Mouse (Mus musculus): ENCODE data around the gene Pax2. TPM values are rescaled to one million over a fixed set of nuclear protein-coding genes. Genes with fewer than 3 reads are reported as not detected.

Gene Pax2
- total RNA-seq (2014; rRNA removed) (0.28 and 0.77 TPM in 2 replicates), polyA plus RNA-seq (2015; fragmentation: Nextera tagmentation; extraction: Ambion mirVana) (0.19 and 0.21 TPM in 2 replicates)

GRCm38 (mm10) chr19:44755693-44756420, at the start of gene Pax2:
TSS of gene Pax2 (plus strand) at chr19:44756045.
- 0% methylated on average over 52 of the region's 52 CpGs for WGBS
- H3K9ac ChIP-seq (replicated peaks; ENCODE audit: low read length, poor library complexity, severe bottlenecking), result no peak within 1 kb of the TSS
- no peak for TF ChIP-seq CTCF (IDR thresholded peaks at IDR 0.05)
- H3K4me2 ChIP-seq (ENCODE audit: low read depth, low read length, poor library complexity, severe bottlenecking), result peak within 1 kb of the TSS; percentile 32
- no peaks in the 10 kb centered on the region for H3K9me3 ChIP-seq (ENCODE audit: low read length)
- H3K4me1 ChIP-seq (ENCODE audit: insufficient read depth, low read length), result no peaks in the 10 kb centered on the region
- DNase-seq (ENCODE audit: low spot score), result no peak
- H3K27ac ChIP-seq (ENCODE audit: low read depth, low read length), result no peak within 1 kb of the TSS
- H3K27me3 ChIP-seq (ENCODE audit: insufficient read depth, low read length), result peaks cover 85% of the 10 kb centered on the region
- peak within 1 kb of the TSS; percentile 23 for H3K4me3 ChIP-seq (ENCODE audit: low read depth, low read length)
- ATAC-seq (ENCODE audit: low FRiP score), result no peak
- H3K36me3 ChIP-seq (ENCODE audit: insufficient read depth, low read length), result no peaks in the 10 kb centered on the region

DNA sequence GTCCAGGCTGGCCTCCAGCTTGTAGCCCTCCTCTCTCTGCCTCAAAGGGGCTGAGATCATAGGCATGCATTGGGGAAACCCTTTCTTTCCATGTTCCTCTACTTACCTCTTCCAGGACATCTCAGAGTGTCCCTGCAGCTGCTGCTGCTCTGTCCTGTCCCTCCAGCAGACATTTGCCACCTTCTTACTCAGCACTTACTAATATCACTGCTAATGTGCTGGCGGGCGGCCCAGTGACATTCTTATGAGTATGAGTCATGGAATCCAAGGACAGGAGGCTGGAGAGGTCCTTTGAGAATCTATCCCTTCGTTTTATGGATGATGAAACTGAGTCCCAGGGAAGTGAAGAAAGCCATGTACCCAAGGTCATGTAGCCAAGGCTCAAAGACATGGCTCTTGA, 47.0 kb upstream of the Pax2 start:
- no peak overlapping the region for H3K4me2 ChIP-seq (ENCODE audit: low read depth, low read length, poor library complexity, severe bottlenecking)
- ATAC-seq (ENCODE audit: low FRiP score) (no peak), DNase-seq (ENCODE audit: low spot score) (no peak)
- H3K27ac ChIP-seq (ENCODE audit: low read depth, low read length), result no peak overlapping the region
- H3K9me3 ChIP-seq (ENCODE audit: low read length), result no peaks in the 10 kb centered on the region
- 78% methylated on average over 3 of the region's 3 CpGs for WGBS
- no peak for TF ChIP-seq CTCF (IDR thresholded peaks at IDR 0.05)
- H3K4me1 ChIP-seq (ENCODE audit: insufficient read depth, low read length), result no peaks in the 10 kb centered on the region
- H3K36me3 ChIP-seq (ENCODE audit: insufficient read depth, low read length), result no peaks in the 10 kb centered on the region
- H3K27me3 ChIP-seq (ENCODE audit: insufficient read depth, low read length), result peaks cover 13% of the 10 kb centered on the region; the same call in 1 of the 2 replicates
- H3K9ac ChIP-seq (replicated peaks; ENCODE audit: low read length, poor library complexity, severe bottlenecking), result no peak overlapping the region
- no peak overlapping the region for H3K4me3 ChIP-seq (ENCODE audit: low read depth, low read length)

GRCm38 (mm10) chr19:44716731-44717600, 38.9 kb upstream of the Pax2 start:
- no peak for TF ChIP-seq CTCF (IDR thresholded peaks at IDR 0.05)
- no peak overlapping the region for H3K27ac ChIP-seq (ENCODE audit: low read depth, low read length)
- no peak overlapping the region for H3K4me3 ChIP-seq (ENCODE audit: low read depth, low read length)
- DNase-seq (ENCODE audit: low spot score), result no peak
- ATAC-seq (ENCODE audit: low FRiP score), result no peak
- H3K27me3 ChIP-seq (ENCODE audit: insufficient read depth, low read length), result peaks cover 47% of the 10 kb centered on the region
- WGBS, result 57% methylated on average over 22 of the region's 22 CpGs
- no peaks in the 10 kb centered on the region for H3K36me3 ChIP-seq (ENCODE audit: insufficient read depth, low read length)
- no peak overlapping the region for H3K9ac ChIP-seq (replicated peaks; ENCODE audit: low read length, poor library complexity, severe bottlenecking)
- H3K9me3 ChIP-seq (ENCODE audit: low read length), result no peaks in the 10 kb centered on the region
- no peak overlapping the region for H3K4me2 ChIP-seq (ENCODE audit: low read depth, low read length, poor library complexity, severe bottlenecking)
- no peaks in the 10 kb centered on the region for H3K4me1 ChIP-seq (ENCODE audit: insufficient read depth, low read length)

DNA sequence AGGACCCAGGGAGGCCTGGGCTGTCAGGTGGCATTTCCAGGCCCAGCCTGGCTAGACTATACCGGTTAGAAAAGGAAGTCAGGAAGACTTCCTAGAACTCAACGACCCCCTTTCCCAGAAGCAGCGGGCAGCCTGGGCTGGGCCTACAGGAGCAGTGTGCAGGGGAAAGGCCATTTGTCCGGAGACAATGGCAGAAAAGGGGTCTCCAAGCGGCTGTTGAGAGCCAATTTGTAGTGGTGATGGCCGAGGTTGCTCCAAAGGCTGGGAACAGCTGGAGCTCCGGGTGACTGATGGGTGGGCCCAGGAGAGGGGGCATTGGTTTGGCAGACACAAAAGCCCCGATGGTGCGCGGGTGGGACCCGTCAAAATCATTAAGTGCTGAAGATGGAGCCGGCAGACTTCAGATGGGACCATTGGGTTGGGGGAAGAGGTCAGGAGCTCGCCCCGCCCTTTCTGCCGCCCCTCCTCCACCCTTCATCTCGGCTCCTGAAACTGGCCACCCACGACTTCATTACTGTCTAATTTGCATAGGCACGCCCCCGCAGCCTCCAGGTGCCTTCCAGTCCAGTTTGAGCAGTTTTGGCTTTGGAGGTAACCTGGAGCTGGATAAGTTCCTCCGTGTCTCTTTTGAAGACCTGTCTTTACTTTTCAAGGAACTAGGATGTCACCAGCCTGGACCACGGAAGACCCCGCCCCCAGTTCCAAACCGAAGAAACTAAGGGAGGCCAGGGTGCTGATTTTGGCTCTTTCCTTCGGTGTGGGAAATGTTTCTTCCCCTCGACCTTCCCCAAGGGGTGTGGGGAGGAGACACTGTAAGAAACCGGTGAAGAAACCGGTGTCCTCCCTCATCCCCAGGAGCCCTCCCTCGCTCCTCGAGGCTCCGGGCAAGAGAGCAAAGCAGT, 36.3 kb upstream of the Pax2 start:
- 6% methylated on average over 30 of the region's 30 CpGs for WGBS
- 0 out of 2 replicates have a peak, but pooled peaks have one; percentile 16 for ATAC-seq (ENCODE audit: low FRiP score)
- Histone ChIP-seq H3K9me3 (ENCODE audit: low read length) (no peaks in the 10 kb centered on the region), H3K4me3 (ENCODE audit: low read depth, low read length) (peak overlapping the region; percentile 32), H3K4me2 (ENCODE audit: low read depth, low read length, poor library complexity, severe bottlenecking) (peak overlapping the region; percentile 66), H3K36me3 (ENCODE audit: insufficient read depth, low read length) (no peaks in the 10 kb centered on the region), H3K27ac (ENCODE audit: low read depth, low read length) (no peak overlapping the region), H3K9ac (replicated peaks; ENCODE audit: low read length, poor library complexity, severe bottlenecking) (no peak overlapping the region), H3K4me1 (ENCODE audit: insufficient read depth, low read length) (peaks cover 3% of the 10 kb centered on the region; the same call in 1 of the 2 replicates), H3K27me3 (ENCODE audit: insufficient read depth, low read length) (peaks cover 59% of the 10 kb centered on the region)
- DNase-seq (ENCODE audit: low spot score), result no peak
- no peak for TF ChIP-seq CTCF (IDR thresholded peaks at IDR 0.05)

GRCm38 (mm10) chr19:44720194-44720521, 35.7 kb upstream of the Pax2 start:
- Histone ChIP-seq H3K27me3 (ENCODE audit: insufficient read depth, low read length) (peaks cover 60% of the 10 kb centered on the region), H3K9ac (replicated peaks; ENCODE audit: low read length, poor library complexity, severe bottlenecking) (no peak overlapping the region; the same call in 1 of the 2 replicates), H3K4me2 (ENCODE audit: low read depth, low read length, poor library complexity, severe bottlenecking) (peak overlapping the region; percentile 66), H3K9me3 (ENCODE audit: low read length) (no peaks in the 10 kb centered on the region), H3K4me1 (ENCODE audit: insufficient read depth, low read length) (peaks cover 3% of the 10 kb centered on the region; the same call in 1 of the 2 replicates), H3K36me3 (ENCODE audit: insufficient read depth, low read length) (no peaks in the 10 kb centered on the region), H3K27ac (ENCODE audit: low read depth, low read length) (no peak overlapping the region), H3K4me3 (ENCODE audit: low read depth, low read length) (peak overlapping the region; percentile 32)
- DNase-seq (ENCODE audit: low spot score) (no peak), ATAC-seq (ENCODE audit: low FRiP score) (no peak)
- under 1% methylated on average over 25 of the region's 29 CpGs for WGBS
- no peak for TF ChIP-seq CTCF (IDR thresholded peaks at IDR 0.05)

Measured in midbrain, postnatal 0 days (tissue).